Mouse (Mus musculus) gastrocnemius, adult 2 months (tissue): Measurements from ENCODE around the gene Clint1. TPM values are rescaled to one million over a fixed set of nuclear protein-coding genes. Genes with fewer than 3 reads are reported as not detected.
A peak's percentile ranks its signal among the peaks of the same experiment; 100 is the strongest.
"Not testable (repeated sequence)": the region's sequence is repeated elsewhere in the genome, so short reads cannot be mapped to it uniquely, and the experiment has no call there.

Experiments used
- DNase-seq: peaks from one replicate; pipeline ENCODE4 v3.0.0; 2022
- H3K27ac ChIP-seq: fragments of 200-600 bp; 2 replicates; pipeline ENCODE4 v1.8.1; 2022; ENCODE audit warnings: mild to moderate bottlenecking
- H3K4me3 ChIP-seq: fragments of 200-600 bp; 2 replicates; pipeline ENCODE4 v1.8.1; 2022; ENCODE audit warnings: mild to moderate bottlenecking, moderate library complexity
- CTCF ChIP-seq: fragments of 200-600 bp; IDR thresholded peaks from 2 replicates; pipeline ENCODE4 v1.8.1; 2022; ENCODE audit warnings: antibody characterized with exemption, mild to moderate bottlenecking, moderate library complexity
- intact Hi-C: fragments of 180-260 bp; cut with DNase I; formaldehyde crosslinking; loops from one replicate; pipeline ENCODE4 v1.15.1; 2025
- total RNA-seq, 2 experiments: library from RNA; stranded (reverse); gene quantifications; 2 replicates each; pipeline ENCODE4 v1.2.3; 2021

The Clint1 gene
- total RNA-seq, 2 experiments from 2014 or later = 40.2 to 44.9 TPM

DNA sequence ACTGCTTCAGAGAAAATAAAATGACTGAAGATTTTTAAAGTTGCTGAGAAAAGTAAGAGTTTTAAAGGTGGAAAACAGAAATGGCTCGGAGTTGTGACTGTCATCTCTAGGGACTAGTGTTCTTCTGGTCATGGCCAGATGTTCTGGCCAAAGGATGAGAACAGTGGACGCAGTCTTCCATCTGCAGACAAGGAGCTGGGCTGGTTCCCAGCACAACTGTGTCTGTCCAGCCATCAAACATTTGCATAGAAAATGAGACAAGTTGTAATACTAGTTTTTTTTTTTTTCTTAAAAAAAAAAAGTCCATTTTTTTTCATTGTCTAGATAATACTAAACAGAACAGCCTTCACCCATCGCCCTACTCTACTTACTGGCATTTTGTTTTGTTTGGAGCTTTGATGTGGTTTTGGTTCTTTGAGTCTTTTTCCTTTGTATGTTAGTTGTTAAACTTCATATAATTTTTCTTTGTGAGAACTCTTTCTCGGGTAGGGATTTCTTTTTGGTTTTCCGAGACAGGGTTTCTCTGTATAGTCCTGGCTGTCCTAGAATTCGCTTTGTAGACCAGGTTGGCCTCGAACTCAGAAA lies 23.6 kb downstream of the Clint1 start:
- peak; percentile 71 for DNase-seq
- intact Hi-C loops = no loop called here
- no peak overlapping the region for H3K4me3 ChIP-seq
- peak overlapping the region; percentile 64 for H3K27ac ChIP-seq
- TF ChIP-seq CTCF = no peak

DNA sequence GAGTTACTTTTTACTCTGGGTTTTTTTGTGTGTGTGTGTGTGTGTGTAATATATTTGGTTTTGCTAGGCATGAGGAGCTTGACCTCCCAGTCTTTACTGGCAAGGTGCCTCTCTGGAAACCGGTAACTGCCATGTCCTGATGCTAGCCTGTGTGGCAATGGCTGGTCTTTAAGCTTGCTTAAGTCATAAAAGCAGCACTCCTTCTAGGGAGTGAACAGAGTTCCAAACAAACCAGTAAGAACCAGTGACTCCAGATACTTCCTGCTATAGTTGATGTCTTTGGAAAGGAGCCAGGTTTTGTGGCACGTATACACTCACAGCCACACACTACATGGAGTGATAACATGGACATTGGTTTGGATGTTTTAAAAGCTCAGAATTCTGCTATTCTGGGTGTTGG lies 24.2 kb downstream of the Clint1 start:
- intact Hi-C loops = no loop called here
- no peak for DNase-seq
- Histone ChIP-seq H3K27ac (peak overlapping the region; percentile 48; the same call in 1 of the 2 replicates), H3K4me3 (no peak overlapping the region)
- TF ChIP-seq CTCF = no peak

DNA sequence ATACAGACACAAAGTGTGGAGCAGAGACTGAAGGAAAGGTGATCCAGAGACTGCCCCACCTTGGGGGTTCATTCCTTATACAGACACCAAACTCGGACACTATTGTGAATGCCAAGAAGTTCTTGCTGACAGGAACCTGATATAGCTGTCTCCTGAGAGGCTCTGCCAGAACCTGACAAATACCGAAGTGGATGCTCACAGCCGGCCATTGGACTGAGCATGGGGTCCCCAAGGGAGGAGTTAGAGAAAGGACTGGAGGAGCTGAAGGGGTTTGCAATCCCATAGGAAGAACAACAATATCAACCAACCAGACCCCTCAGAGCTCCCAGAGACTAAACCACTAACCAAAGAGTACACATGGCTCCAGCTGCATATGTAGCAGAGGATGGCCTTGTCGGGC lies 27.5 kb downstream of the Clint1 start:
- intact Hi-C loops, H3K4me3 ChIP-seq: not testable (repeated sequence)
- peak; percentile 54 for DNase-seq
- H3K27ac ChIP-seq = peak overlapping the region; percentile 59; the same call in 1 of the 2 replicates

DNA sequence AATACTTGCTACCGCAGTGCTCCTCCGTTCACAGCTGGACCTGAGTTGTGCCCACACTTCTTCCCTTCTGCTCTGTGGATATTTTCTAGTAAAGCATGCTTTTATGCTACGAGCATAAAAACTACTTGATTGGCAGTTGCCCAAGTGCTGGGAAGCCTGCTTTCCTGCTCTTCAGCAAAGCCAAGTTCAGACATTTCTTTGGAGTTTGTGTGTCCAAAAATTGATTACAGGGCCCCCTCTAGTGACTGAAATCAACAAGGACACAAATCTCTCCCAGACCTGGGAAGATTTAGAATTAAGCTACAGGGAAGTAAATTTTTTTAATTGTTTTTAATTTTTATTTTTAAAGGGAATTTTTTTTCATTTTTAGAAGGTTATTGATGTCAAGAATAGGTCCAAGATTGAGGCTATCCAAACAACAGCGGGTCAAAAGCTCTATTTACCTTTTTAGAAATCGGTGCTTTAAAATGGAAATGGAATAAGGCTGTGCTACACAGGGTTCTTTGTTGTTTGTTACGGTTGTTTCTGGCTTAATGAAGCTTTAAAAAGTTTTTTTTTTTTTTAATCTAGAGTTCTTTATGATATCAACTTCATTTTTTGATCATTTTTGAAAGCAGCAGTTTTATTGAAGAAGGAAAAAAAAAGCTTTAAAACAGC lies 29.3 kb downstream of the Clint1 start:
- intact Hi-C loops = loop anchor here (1.0 to 10.0 kb wide), 6 partner anchors 86 to 1296 kb away; partner anchors contain the start of gene Ebf1
- peak; percentile 56 for DNase-seq
- peak; percentile 83 for TF ChIP-seq CTCF
- peak overlapping the region; percentile 24; the same call in 1 of the 2 replicates for H3K27ac ChIP-seq
- H3K4me3 ChIP-seq = peak overlapping the region; percentile 23

DNA sequence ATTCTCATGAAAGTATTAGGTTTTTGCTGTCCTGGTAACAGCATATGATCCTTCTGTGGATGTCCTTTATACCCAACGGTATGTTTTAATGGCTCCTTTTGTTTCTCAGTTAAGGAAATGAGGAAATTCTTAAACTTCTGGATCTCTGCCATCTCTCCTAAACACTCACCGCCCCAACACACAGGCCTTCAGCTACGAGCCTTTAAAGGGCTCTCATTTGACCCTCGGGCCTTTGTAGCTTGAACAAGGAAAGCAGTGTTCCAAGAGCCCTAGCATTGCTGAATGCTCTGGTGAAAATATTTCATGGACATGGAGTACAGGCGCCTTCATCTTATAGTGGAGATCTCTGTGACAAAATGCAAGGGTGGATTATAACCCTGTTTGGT lies 29.8 kb downstream of the Clint1 start:
- Histone ChIP-seq H3K4me3 (no peak overlapping the region), H3K27ac (peak overlapping the region; percentile 38; the same call in 1 of the 2 replicates)
- no peak for TF ChIP-seq CTCF
- DNase-seq = no peak
- intact Hi-C loops = loop anchor here (1.0 to 10.0 kb wide), 6 partner anchors 86 to 1297 kb away; partner anchors contain the start of gene Ebf1

DNA sequence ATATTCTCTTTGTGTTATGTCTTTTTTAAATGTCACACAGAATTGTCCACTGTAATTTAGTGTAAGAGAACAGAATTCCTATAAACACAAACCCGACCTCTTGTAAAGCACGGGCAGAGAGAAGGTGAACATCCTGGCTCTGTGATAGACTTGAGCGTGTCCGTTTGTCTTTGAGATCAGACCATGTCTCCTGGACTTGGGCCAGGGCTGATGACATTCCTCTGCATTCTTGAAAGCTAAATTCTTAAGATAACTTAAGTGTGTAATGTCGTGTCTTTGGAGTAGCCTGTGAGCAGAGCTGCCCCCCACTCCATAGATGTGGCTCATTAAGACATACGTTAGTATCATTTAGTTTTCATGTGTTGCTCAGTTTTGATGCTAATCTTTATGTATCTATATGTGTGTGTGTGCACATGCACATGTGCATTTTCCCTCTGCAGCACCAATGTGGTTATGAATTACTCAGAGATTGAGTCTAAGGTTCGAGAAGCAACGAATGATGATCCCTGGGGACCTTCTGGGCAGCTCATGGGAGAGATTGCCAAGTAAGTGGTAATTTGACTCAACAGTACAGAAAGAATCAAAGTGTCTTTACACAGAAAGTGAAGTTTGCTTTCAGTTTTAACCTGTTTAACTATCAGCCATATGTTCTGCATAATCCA lies 31.6 kb downstream of the Clint1 start:
- TF ChIP-seq CTCF = no peak
- H3K4me3 ChIP-seq = no peak overlapping the region
- intact Hi-C loops = loop anchor here (10.0 kb wide), 4 partner anchors 129 to 1299 kb away; partner anchors contain the start of gene Ebf1
- no peak overlapping the region for H3K27ac ChIP-seq
- DNase-seq = peak; percentile 34

DNA sequence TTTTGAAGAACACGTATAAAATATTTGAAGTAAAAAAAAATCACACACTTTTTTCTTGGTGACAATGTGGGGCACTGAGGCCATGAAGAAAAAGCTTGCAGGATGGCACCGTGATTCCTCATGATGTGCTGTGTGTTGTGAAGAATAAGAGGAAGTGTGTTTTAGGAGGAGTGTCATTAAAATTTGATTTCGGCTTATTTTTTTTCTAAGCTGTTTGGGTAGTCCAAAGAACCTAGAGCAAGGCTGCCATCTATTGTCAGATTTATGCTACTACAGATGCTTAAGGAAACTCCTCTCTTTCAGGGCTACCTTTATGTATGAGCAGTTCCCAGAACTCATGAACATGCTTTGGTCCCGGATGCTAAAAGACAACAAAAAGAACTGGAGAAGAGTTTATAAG lies 32.2 kb downstream of the Clint1 start:
- no peak overlapping the region for H3K4me3 ChIP-seq
- intact Hi-C loops = loop anchor here (10.0 kb wide), 4 partner anchors 129 to 1299 kb away; partner anchors contain the start of gene Ebf1
- TF ChIP-seq CTCF = peak; percentile 84
- no peak overlapping the region for H3K27ac ChIP-seq
- no peak for DNase-seq

DNA sequence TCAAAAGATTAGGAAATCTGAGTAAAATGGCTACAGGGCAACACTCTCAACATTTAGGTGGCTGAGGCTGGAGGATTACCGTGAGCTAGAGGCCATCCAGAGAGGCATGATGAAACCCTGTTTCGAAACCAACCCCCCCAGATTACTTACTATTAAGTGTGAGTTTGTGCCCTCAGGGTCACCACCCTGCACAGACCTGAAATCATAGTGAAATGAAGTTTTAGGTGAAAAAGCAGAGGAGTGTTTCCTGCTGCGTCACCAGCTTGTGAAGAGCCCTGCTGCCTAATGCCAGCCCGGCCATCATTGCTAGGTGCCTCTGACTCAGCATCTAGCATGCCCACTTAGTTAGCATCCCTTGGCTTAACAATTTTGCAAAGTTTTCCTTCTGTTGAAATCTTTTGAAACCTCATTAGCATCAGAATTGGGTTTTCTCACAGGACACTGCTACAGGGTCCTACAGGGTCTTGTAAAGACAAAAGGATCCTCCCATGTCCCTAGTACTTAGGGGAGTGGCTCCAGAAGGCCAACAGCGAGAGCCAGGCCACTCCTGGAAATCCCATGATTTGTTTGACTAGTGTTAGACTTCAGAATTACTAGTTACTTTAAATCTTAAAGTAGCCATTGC lies 33.9 kb downstream of the Clint1 start:
- no peak for TF ChIP-seq CTCF
- intact Hi-C loops = loop anchor here (10.0 kb wide), 4 partner anchors 131 to 1301 kb away; partner anchors contain the start of gene Ebf1
- Histone ChIP-seq H3K27ac (no peak overlapping the region), H3K4me3 (no peak overlapping the region)
- DNase-seq = no peak

DNA sequence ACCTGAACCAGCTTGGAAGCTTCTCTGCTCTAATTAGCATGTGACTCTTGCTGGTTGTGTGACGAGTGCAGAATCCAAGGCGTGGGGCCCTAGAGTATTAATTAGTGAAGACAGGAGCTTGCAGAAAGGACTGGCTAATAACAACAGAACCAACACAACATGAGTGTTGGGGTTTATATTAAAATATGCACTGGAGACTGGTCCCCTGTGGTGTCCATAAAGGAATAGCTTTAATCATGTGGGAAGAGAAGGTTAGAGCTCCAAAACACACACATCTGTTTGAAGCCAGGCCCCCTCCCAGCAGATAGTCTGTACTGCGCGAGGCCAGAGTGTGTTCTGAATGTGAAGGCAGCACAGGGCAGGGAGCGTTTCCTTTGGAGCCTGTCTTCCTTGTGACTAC lies 34.7 kb downstream of the Clint1 start:
- Histone ChIP-seq H3K4me3 (no peak overlapping the region), H3K27ac (no peak overlapping the region)
- DNase-seq = no peak
- TF ChIP-seq CTCF = no peak
- intact Hi-C loops = loop anchor here (10.0 kb wide), 4 partner anchors 132 to 1302 kb away; partner anchors contain the start of gene Ebf1

DNA sequence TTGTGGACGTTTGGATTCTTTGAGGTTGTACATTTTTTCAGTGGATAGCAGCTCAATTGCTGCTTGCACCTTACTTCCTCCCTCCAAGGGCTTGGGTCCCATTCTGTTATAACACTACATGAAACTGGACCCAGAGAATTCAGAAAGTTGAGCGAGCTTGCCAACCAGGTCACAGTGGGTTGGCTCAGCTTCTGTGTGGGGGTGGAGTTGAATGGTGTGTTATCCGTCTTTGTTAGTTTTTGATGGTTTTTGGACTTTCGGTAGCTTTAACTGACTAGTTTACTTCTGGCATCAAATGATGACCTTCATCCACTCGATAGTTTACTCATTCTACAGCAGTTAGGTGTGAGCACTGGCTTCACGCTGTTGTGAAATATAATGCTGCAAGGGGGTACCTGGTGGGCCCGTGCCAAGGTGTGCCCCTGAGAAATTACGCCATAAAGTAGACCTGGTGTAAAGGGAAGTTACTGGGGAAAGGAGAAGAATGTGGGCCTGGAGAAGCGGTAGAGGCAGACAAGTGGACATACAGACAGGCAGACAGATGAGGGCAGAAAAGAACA lies 36.7 kb downstream of the Clint1 start:
- intact Hi-C loops = loop anchor here (10.0 kb wide), 4 partner anchors 134 to 1304 kb away; partner anchors contain the start of gene Ebf1
- H3K4me3 ChIP-seq = no peak overlapping the region
- no peak for TF ChIP-seq CTCF
- no peak overlapping the region for H3K27ac ChIP-seq
- peak; percentile 54 for DNase-seq

DNA sequence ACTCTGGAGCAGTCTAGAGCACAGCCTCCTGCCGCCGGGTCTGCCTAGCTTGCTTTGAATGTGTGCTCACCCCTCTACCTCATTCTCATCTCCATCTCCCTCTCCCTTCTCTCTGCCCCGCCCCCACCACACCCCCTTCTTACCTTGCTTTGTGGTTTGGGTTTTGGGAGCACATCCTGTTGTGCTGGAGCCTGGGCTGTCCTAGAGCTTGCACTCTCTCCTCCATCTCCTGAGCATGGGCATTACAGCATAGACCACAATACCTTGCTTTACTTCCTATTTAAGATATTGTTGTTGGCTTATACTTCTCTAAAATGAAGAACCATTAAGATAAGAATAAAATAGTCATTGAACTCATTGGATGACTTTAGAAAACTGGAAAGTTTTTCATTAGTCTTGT lies 38.1 kb downstream of the Clint1 start:
- TF ChIP-seq CTCF = no peak
- intact Hi-C loops = loop anchor here (10.0 kb wide), 4 partner anchors 135 to 1305 kb away; partner anchors contain the start of gene Ebf1
- no peak for DNase-seq

DNA sequence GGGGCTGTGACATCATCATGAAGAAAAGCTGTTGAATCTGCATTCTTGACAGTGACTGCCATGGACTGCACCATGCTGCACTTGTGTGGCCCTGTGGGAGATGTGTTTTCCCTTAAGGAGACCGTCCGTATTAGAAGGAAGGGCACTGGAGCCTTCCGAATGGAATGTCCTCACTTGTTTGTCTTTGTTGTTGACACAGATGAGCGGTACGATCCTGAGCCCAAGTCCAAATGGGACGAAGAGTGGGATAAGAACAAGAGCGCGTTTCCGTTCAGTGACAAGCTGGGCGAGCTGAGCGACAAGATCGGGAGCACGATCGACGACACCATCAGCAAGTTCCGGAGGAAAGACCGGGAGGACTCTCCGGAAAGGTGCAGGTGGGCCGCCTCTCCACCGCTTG lies 38.6 kb downstream of the Clint1 start:
- DNase-seq = no peak
- intact Hi-C loops = no loop called here
- no peak for TF ChIP-seq CTCF
- Histone ChIP-seq H3K27ac (no peak overlapping the region), H3K4me3 (no peak overlapping the region)

More for the DNA sequence above, 38.1 kb downstream of the Clint1 start:
- Histone ChIP-seq H3K4me3 (no peak overlapping the region), H3K27ac (no peak overlapping the region)
